Mouse (Mus musculus): ENCODE data around the gene Ctf1.
A peak's percentile ranks its signal among the peaks of the same experiment; 100 is the strongest.

The Ctf1 gene

DNA sequence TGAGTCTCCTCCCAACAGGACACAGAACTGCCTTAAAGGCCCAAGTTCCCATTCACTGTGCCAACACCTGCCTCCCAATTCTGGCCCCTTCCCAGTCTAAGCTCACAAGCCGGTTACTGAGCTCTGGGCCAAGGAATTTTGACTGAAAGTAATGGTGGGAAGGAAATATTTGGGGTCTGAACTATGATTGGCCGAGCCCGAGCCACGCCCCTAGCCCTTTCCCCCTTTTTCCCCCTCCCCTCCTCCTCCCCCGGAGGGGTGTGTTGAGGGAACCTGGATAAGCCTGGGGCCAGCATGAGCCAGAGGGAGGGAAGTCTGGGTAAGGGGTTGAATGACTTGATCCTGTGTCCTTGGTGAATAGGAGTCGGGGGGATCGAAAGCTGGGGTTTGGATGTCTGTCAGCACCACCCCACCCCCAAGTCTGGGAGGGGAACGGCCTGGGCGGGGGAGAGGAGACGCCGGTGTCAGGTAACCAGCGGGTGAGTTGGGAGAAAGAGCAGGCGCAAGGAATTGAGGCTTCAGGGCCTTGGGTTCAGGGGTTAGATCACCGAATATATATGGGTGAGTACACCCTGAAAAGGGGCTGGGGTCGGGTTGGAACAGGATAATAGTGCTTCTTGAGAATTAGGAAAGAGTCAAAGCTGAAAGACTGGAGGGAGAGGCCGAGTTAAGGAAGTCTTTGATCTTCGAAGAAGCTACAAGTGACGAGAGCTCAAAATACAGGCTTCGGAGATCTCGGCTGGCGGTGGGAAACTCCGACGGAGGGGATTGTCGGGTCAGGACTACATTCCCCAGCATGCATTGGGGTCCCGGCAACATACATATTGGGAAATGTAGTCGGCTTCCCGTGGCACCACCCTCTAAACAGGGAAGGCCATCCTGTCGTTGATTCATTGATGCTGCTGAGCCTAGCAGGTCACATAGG is at the start of gene Ctf1:
Gene Ctf1, plus strand, starts transcription at position 276 of the 925 bp plus-strand sequence.
- peak; percentile 89 for DNase-seq

DNA sequence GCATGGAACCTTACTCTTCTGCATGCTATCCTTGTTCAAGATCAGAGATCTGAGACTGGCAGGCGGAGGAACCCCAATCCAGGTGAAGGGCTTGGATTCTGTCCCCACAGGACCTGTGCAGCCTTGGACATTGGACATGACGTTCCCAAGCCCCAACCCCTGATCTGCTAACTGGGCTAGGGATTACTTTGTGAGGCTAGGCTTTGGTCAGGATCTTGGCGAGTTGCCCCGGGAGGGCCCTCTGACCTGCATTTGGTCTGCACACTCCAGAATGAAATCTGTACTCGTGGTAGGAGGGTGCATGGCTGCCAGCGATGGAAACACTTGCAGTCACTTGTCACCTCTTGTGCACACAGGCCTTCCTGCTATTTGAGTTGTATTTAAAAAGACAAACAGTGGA is 49.6 kb upstream of the Ctf1 start:
- DNase-seq = peak; percentile 69

DNA sequence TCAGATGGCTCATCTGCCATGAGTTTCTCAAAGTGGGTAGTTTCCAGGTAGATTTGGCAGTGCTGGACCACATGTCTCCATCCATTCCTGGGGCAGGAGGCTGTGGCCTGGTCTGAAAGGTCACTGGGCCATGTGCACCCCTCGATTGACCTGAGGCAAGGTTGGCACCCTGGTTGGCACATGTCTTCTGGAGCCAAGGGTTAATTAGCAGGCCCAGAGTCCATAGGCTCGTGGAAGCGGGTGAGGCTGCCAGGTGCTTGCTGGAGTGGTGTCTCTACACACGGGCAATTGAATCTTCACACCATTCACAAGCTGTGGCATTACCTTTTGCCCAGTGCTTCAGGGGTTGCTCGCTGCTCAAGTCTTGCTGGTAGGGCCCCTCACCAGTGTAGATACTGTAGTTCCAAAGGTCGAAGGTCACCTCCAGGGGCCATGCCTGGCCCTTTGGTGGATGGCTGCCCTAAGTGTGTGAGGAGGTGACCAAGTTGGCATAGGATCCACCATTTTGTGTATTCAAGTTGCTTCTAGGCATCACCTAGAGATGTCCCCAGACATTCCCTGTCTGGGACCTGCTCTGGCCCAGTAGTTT is 46.4 kb upstream of the Ctf1 start:
- DNase-seq = no peak

DNA sequence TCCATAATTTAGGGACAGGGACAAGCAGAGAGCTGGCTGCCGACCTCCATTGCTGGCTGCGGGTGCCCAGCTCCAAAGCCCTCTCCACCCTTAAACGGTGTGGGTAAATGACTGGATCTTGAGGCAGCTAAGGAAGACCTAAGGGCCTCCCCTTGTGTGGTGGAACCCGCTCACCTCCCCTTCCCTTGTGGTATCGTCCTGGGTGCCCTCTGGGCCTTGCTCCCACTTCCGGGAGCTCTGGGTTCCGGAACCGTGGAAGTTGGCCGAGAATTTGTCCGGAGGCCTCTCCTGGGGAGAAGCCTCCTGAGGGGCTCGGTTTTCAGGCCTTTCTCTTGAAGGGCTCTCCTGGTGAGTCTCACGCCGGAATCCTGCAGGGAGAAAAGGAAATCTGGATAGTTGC is 45.9 kb upstream of the Ctf1 start:
- DNase-seq = no peak

DNA sequence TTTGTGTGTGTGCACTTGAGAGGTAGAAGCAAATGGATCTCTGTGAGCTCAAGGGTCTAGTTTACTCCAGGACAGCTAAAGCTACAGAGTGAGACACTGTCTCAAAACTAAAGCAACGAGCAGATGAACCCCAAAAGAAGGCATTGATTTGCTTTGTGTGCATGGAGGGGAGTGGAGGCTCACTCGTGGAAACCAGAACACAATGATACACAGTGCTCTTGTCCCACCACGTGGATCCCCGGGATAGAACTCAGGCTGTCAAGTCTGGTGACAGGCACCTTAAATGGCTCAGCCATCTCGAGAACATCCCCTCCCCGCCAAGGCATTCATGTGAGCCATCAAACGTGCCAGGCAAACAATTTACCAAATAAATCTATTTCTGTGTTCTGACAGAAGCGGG is 45.4 kb upstream of the Ctf1 start:
- DNase-seq = no peak

DNA sequence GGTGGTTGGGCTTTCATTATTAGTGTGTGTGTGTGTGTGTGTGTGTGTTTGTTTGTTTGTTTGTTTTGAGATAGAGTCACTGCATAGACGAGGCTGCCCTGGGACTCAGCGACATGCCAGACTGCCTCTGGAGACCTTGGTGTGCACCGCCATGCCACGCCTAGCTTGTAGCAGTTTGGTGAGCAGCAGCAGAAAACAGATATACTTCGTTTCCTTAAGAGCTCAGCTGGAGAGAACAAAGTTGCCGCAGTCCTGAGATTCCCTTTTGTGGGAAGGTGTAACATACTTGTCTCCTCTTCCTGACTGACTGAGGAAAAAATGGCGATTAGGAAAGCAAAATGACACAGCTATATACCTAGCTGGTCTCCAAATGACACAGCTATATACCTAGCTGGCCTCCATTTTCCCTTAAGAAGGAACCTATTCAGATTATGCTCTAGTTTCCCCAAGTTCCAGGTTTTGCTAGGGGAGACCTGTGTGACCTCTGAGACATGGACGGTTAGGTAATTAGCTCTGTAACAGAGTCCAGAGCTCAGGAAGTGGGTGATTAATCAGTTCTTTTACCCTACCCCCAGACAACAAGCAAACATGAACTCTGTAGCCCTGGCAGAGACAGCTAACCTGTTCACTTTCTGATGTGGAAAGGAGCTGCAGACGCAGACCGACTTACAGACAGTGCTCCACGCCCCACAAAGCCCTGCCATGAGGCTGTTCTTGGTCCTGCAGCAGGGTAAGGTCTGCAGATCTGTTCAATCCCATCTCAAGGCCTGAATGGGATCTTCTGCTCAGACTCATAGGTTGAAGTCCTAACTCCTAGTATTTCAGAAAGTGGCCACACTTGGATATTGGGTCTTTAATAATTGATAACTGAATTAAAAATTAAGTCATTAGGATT is 40.4 kb upstream of the Ctf1 start:
- no peak for DNase-seq

DNA sequence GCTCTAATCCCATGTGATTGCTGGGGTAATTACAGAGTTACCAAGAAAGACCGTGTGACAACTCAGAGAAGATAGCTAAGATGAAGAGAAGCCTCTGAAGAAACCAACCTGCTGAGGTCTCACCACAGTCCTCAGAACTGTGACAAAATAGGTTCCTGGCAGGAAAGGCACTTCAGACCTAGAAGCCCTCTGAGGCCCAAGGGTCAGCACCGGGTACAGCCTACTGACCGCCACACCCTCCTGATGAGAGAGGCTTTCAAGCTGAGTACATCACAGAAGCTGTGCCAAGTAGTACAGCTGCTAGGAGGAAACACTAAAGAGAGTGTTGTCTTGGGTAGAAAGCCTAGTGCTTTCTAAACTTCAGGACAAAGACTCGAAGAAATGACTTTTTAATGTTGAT is 39.8 kb upstream of the Ctf1 start:
- no peak for DNase-seq

DNA sequence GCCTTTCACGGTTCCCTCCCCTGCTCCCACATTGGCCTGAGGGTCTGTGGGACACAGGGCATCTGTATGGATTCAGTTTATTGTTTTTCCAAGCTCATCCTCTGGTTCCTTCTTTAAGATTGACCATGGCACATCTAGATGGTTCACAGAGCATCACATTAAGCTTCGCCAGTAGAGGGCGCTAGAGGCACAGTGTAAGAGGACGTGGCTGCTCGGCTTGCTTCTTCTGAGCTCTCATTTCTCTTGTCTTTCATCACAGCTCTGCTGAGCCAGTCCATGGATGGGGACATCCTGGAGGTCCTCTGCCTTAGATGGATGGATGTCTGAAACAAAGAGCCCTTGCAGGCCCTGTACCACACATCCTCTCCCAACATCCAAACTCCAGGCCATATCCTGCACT is 37.6 kb upstream of the Ctf1 start:
- DNase-seq = peak; percentile 92

DNA sequence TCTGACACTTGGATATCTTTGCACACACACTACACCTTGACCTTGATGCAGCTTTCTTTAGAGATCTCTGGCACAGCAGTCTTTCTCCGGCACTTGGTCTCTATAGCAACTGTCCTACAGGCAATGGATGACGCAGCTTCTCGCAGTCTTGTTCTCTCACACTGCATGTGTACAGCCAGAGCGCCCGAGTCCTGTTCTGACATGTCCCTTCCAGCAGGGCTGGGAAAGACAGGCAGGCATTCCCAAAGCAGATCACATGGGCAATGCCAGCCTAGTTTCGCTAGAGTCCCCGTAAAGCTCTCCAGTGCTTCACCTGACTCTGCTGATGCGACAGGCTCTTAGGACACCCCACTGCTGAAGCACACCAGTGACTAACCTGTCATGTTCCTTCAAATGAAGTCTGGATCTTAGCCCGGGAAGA is 37.1 kb upstream of the Ctf1 start:
- DNase-seq = no peak

DNA sequence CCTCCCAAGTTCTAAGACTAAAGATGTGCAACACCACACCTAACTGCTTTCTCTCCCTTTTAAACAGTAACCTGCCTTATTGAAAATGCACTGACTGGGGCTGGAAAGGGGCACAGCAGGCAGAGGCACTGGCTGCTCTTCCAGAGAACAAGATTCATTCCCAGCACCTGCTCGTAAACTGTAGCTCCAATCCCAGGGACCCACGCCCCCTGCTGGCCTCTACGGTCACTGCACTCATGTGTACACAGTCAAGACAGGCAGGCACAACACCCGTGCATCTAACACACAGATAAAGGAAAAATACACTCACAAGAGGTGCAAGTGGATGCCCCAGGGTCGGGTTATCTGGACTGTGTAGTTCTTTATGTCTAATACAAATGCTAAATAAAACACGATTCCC is 35.5 kb upstream of the Ctf1 start:
- DNase-seq = peak; percentile 68

DNA sequence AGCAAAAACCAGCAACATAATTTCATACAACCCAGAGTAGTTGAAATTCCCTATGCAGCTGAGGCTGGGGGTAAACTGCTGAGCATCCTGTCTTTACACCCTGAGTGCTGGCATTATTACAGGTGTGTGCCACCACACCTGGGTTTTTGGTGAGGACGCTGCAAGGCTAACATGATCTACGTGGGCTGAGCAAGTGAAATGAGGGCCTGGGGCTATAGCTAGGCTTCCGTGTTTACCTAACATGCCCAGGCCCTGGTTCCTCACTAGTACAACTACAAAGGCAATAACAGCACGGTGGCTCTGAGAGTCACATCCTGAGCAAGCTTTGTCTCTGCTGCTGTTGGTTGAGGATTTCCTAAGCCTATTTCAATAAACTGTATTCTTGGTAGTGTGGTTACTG is 34.9 kb upstream of the Ctf1 start:
- DNase-seq = no peak

DNA sequence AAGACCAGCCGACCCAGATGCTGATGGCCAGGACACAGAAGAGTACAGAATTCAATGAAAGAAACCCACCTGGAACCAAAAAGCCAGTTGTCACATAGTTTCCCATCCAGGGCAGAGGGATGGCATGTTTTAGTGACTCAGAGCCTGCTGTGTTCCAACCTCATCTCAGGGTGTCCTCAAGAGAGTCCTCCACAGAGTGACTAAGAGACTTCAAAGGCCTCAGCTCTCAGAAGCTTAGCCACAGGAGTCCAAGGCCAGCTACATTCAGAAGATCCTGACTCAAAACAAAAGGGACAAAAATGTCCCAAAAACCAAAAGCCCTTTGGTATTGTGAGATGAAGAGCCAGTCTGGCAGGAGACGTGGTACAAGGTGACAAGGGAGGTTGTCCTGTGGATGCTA is 33.7 kb upstream of the Ctf1 start:
- no peak for DNase-seq

DNA sequence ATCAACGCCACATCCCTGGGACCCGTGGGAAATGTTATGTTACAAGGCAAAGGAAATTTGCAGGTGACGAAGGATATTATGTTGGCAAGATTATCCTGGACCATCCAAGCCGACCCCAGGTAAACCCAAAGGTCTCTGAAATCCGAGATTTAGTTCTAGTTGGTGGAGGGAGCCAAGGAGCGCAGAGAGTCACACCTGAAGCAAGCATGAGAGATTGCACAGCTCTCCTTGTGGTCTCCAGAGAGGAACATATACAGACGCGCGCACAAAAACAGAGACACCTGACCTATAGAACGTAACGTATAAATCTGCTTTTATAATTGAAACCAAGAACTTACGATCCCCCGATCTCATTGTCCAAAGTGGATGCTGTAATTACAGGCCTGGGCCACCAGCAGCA is 32.0 kb upstream of the Ctf1 start:
- no peak for DNase-seq

DNA sequence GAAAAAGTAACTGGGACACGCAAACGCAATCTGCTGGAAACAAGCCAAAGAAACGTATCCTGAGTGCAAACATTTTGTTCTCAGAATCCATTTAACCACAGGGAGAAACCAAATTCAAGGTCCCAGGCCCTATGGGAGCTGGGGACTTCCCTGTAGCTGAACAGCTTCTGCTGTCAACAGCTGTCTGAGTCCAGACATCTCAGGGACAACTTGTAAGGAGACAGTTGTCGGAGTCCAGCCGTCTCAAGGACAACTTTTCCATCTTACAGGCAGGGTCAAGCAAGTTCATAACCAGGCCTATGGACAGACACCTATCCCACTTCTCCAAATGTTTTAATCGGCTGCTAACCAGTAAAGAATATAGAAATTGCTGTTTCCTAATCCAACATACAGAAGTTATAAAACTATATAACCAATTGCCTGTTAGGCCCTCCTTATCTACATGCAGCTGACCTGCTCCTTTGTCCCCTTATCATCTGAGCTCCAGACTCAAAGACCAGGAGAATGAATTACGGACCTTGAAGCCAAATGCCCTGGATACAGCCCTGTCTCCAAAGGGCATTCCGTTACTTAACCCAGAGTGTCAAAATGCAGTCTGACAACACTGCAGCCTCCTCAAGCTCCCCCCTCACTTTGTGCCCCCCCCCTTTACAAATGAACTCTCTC is 30.5 kb upstream of the Ctf1 start:
- DNase-seq = no peak

DNA sequence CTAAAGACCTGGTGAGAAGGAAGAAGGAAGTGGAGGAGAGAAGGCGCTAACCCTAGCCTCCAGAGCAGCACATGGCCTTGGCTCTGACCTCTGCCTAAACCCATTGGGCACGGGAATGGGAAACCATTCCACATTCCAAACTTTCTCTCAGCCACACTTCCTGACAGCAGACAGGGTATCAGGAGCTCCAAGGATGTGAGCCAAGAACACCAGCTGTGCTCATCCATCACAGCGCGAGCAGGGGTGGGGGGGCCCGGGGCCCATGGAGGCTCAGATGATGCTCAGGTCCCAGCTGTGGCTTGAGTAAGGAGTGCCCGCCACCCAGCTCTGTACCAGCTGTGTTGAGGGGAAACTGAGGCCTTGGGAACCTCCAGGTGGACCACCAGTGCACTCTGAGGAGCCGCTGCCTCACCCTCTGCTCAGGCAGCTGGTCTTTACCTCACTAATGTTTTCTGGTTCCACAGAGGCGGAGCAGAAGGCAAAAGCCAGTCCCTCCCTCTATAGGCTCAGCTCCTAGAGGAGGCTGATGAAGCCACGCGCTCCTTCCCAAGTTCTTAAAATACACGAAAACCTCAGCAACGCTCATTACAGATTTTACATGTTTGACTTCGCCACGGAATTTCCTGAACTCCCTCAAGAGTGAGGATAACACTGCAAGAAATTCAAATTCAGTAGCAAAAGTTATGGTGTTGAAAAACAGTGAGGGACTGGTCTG is 27.1 kb upstream of the Ctf1 start:
- DNase-seq = peak; percentile 58

DNA sequence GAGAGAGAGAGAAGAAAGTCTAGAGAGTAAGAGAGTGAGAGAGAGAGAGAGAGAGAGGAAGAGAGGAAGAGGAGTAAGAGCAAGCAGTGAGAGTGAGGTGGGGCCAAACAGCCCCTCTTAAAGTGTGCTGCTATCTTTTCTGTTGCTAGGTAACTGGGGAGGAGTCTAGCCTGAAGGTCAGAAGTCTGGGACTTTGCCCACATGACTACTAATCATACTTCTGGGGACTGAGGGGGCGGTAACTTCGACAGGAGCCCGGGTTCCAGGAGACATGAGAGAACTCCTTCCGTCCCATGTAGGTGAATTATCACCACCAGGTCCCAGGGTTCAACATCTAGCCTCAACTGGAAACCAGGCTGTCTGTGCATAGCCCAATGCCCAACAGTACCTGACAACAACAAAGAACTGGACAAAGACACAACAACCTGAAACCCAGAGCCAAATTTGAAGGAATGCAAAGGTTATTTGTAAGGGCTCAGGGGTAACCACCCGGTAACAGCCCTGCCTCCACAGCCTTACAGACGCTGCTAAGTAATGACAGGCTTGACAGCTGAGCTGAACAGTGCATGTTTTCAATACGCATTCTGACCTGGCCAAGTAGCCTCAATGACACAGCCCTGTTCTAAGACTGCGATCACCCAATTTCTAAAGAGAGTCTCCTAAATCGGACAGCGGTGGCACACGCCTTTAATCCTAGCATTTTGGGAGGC is 25.6 kb upstream of the Ctf1 start:
- DNase-seq = no peak

DNA sequence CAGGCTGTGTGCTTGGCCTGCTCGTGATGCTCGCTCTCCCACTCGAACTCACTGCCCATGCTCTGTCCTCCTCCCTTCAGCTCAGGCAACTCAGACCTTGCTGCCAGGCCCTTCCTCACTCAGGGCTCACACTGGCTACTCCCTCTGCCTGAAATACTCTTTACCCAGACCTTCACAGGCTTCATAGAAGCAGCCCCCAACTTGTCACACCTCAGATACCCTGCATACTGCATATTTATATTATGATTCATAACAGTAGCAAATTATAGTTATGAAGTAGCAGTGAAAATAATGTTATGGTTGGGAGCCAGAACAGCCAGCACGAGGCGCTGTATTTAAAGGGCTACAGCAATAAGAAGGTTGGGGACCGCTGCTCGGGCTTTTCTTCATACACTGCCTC is 23.6 kb upstream of the Ctf1 start:
- DNase-seq = no peak

DNA sequence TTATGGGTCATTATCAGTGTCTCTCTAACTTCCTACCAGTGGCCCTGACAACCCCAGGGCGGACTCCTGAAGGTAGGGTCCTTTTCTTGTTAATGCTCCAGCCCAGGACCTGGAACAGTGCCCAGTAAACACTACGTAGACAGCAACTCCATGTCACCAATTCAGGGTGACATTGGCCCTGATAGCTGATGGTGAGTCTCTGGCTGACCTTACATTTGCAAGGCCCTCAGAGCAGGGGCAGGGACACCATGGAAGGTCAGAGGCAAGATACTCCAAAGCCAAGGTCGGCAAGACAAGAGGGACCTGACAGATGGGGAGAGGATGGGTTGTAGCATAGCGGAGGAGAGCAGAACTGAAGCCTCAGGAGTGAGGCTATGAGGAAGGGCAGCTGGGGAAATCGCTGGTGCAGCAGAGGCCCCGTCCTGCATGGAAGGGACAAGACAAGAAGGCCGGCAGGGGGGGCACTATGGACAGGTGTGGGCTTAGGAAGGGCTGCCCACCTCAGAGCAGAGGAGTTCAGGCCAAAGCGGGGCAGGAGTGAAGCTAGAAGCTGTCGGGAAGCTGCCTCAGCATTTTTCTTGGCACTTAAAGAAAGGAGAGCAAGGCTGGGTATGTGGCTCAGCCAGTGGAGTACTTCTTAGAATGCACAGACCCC is 22.8 kb upstream of the Ctf1 start:
- DNase-seq = no peak

DNA sequence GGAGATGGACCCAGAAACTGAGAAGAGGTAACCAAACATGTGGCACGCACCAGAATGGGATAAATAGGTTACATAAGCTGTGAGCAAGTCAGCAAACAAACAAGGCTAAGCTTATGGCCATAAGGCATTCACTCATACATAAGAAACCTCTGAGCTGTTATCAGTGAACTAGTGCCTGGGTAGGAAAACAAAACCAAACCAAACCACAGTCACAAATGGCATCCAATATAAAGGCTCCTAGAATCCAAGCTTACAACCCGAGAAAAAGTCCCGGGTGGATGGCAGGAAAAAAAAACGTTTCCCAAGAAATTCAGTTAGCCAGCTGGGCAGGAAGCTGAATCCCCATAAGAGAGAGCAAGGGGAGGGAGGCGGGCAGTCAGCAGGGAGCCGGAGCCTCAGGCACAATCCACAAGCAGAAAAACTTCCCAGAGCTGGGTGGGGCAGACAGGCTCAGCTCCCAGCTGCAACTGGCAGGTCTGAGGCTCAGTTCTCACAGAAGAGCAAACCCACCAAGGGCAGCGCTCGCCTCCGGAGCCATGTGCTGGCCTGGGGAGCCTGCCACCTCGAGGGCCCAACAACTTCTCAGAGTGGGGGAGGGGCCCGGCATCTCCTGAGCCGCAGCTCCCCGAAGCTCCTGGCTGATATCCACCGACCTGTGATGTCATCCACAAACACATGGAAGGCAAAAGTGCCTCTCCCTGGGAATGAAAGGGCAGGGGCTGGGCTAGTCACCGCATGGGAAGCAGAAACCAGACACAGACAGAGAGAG is 21.1 kb upstream of the Ctf1 start:
- DNase-seq = peak; percentile 81

DNA sequence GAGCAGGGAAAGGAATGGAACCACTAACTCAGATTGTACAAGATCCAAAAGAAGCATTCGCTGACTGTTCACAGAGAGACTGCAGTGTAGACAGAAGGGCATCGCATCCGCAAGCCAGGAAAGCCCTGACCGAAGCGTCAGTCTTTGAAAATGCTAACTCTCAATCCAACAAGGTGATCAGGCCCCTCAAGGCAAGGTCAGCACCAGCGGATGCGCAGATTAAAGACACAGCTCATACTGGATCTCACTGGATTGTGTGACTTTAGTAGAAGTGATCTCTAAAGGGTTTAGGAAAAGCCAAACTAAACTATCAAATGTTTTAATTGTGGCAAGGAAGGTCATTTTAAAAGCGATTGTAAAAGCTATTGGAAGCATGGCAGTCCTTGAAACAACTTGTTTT is 19.2 kb upstream of the Ctf1 start:
- no peak for DNase-seq
